Mouse (Mus musculus) E14TG2a.4 (cell line): ENCODE measurements around the gene Srcap.

Source experiments
- CTCF ChIP-seq: conservative IDR thresholded peaks from 2 replicates; pipeline ENCODE4 v1.5.1; 2014; ENCODE audit warnings: low read length
- POU5F1 ChIP-seq: IDR thresholded peaks from 2 replicates; pipeline ENCODE4 v1.6.1; 2014; ENCODE audit warnings: low read length, borderline replicate concordance

DNA sequence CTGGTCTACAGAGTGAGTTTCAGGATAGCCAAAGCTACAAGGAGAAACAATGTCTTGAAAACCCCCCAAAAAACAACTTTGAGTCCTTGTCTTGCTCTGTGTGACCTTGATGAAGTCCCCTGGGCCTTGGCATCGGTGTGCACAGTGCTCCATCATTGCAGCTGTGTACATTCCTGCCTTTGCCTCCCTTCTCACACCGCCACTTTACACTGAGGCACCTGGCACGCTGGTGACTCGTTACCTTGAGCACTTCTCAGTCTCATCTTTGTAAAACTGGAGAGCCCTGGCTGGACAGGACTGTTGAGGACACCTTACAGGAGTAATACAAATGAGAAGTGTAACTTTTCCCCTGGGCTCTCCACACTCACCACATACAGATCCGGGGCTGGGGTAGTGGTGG is 75.4 kb downstream of the Srcap start:
- TF ChIP-seq CTCF (no peak), POU5F1 (no peak)
